Mouse (Mus musculus) intestine, embryonic 14.5 days (tissue): ENCODE results near the gene Ikzf2. TPM values are rescaled to one million over a fixed set of nuclear protein-coding genes. Genes with fewer than 3 reads are reported as not detected.

Experiments used
- ATAC-seq: fragments of 200-750 bp; cut with Nextera tagmentation; replicated peaks from 2 replicates; pipeline ENCODE4 v1.8.0; 2017; ENCODE audit warnings: low read depth, moderate number of reproducible peaks, moderate TSS enrichment, moderate library complexity; ENCODE audit not compliant: low FRiP score, low TSS enrichment
- DNase-seq: peaks from one replicate; pipeline ENCODE4 v3.0.0-alpha.2; 2018; ENCODE audit warnings: low spot score
- H3K27ac ChIP-seq: fragments of 300-500 bp; sonication (generic); 2 replicates; pipeline ENCODE4 v1.5.1; 2014; ENCODE audit warnings: low read depth, mild to moderate bottlenecking, control low read depth
- H3K27me3 ChIP-seq: fragments of 300-500 bp; sonication (generic); replicated peaks from 2 replicates; pipeline ENCODE4 v1.6.1; 2014; ENCODE audit warnings: low read length, control low read depth; ENCODE audit not compliant: control insufficient read depth, insufficient read depth
- H3K36me3 ChIP-seq: fragments of 300-500 bp; sonication (generic); 2 replicates; pipeline ENCODE4 v1.6.1; 2014; ENCODE audit warnings: low read length, control low read depth; ENCODE audit not compliant: control insufficient read depth, insufficient read depth
- H3K4me1 ChIP-seq: fragments of 300-500 bp; sonication (generic); replicated peaks from 2 replicates; pipeline ENCODE4 v1.6.1; 2014; ENCODE audit warnings: low read length, control low read depth, mixed read lengths; ENCODE audit not compliant: control insufficient read depth, insufficient read depth
- H3K4me2 ChIP-seq: fragments of 300-500 bp; sonication (generic); 2 replicates; pipeline ENCODE4 v1.6.1; 2014; ENCODE audit warnings: low read length
- H3K4me3 ChIP-seq: fragments of 300-500 bp; sonication (generic); 2 replicates; pipeline ENCODE4 v1.5.1; 2014; ENCODE audit warnings: low read depth, low read length, control low read depth, mixed read lengths
- H3K9ac ChIP-seq: fragments of 300-500 bp; sonication (generic); 2 replicates; pipeline ENCODE4 v1.6.1; 2014; ENCODE audit warnings: mild to moderate bottlenecking, low read length
- H3K9me3 ChIP-seq: fragments of 300-500 bp; sonication (generic); 2 replicates; pipeline ENCODE4 v1.6.1; 2016; ENCODE audit warnings: low read length, control low read depth; ENCODE audit not compliant: control insufficient read depth
- WGBS: fragments of 180-500 bp; shearing (Covaris S2); extraction: QIAGEN DNeasy Blood & Tissue Kit; methylation state at CpG from one replicate; pipeline ENCODE4 v1.1.7; 2014; 5-methylcytosine and 5-hydroxymethylcytosine counted together
- polyA plus RNA-seq: library from polyadenylated mRNA; unstranded; fragments of >200 nt; fragmentation: Nextera tagmentation; extraction: Ambion mirVana; gene quantifications from 2 replicates; pipeline ENCODE4 v1.2.1, GENCODE M21; 2014

Ikzf2 gene
- polyA plus RNA-seq, 1 experiment from 2014 or later = 4.3 TPM

DNA sequence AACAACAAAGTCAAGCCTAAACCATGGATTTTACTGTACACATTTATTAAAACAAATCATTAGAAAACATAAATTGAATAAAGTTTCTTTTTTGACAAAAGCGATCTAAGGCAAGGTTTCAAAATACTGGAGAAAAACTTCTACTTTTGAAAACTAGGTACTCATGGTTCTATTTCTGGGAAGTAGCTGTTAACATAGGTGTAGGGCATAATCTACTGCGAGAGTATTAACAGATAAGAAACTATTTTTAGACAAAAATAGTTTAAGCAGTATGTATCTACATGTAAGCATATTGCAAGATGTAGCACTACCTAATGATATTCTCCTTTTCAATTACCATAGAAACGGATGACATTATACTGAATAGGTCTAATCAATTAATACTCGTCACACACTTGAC lies 137.1 kb downstream of the Ikzf2 start:
- Histone ChIP-seq H3K4me2 (no peak overlapping the region), H3K4me3 (no peak overlapping the region), H3K27ac (no peak overlapping the region), H3K9me3 (no peaks in the 10 kb centered on the region), H3K4me1 (no peaks in the 10 kb centered on the region), H3K36me3 (no peaks in the 10 kb centered on the region), H3K9ac (no peak overlapping the region), H3K27me3 (no peaks in the 10 kb centered on the region)
- ATAC-seq = no peak
- 92% methylated on average over 4 of the region's 4 CpGs for WGBS
- DNase-seq = no peak

DNA sequence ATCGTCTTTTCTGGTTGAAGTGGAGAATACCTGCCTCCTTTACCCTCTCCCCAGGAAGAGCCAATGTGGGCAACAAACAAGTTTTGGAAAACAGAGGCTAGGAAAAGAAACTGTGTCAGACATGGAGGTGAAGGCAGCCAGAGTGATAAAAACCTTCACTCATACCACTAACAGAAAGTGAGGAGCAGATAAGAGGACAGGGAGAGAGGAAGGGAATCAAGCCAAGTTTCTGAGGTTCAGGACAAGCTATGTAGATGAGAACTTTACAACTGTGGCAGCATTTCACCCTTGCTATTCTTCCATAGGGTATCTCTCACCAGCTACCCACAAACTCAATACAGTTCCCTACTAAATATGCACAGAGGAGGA lies 141.2 kb downstream of the Ikzf2 start:
- Histone ChIP-seq H3K9ac (no peak overlapping the region), H3K9me3 (no peaks in the 10 kb centered on the region), H3K4me3 (no peak overlapping the region), H3K36me3 (no peaks in the 10 kb centered on the region), H3K27me3 (no peaks in the 10 kb centered on the region), H3K4me2 (no peak overlapping the region), H3K4me1 (no peaks in the 10 kb centered on the region), H3K27ac (no peak overlapping the region)
- ATAC-seq (no peak), DNase-seq (no peak)
- 90% methylated on average over 1 of the region's 1 CpGs for WGBS

DNA sequence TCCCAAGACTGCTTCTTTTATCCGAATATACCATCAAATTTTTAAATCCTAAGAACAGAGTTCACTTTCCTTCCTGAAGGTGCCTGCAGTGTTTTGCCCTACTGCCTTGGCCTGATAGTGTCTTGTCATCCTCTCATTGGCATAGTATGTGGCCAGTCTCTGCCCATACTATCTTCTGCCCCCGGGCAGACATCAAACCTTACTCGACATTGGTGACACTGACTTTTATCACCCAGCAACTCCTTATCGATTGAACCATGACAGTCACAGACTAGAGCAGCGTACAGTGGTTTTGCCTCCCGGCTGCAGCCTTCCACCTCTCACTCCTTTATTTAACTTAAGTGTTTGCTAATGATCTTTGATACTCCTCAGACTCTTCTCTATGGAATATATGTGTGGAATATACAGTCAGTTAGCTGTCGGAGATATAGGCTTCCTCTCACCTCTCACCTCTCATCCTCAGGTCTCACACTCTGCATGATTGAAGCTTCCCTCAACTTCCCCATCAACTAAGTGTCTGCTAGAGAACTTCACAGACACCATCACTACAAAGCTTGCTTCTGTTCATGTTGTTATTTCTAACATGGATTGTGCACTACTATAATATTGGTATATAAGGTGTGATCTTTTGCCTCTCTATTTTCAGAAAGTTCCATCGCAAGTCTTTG lies 141.7 kb downstream of the Ikzf2 start:
- Histone ChIP-seq H3K27me3 (no peaks in the 10 kb centered on the region), H3K9ac (no peak overlapping the region), H3K4me3 (no peak overlapping the region), H3K4me1 (no peaks in the 10 kb centered on the region), H3K4me2 (no peak overlapping the region), H3K27ac (no peak overlapping the region), H3K9me3 (no peaks in the 10 kb centered on the region), H3K36me3 (no peaks in the 10 kb centered on the region)
- ATAC-seq (no peak), DNase-seq (no peak)
- 90% methylated on average over 8 of the region's 8 CpGs for WGBS

DNA sequence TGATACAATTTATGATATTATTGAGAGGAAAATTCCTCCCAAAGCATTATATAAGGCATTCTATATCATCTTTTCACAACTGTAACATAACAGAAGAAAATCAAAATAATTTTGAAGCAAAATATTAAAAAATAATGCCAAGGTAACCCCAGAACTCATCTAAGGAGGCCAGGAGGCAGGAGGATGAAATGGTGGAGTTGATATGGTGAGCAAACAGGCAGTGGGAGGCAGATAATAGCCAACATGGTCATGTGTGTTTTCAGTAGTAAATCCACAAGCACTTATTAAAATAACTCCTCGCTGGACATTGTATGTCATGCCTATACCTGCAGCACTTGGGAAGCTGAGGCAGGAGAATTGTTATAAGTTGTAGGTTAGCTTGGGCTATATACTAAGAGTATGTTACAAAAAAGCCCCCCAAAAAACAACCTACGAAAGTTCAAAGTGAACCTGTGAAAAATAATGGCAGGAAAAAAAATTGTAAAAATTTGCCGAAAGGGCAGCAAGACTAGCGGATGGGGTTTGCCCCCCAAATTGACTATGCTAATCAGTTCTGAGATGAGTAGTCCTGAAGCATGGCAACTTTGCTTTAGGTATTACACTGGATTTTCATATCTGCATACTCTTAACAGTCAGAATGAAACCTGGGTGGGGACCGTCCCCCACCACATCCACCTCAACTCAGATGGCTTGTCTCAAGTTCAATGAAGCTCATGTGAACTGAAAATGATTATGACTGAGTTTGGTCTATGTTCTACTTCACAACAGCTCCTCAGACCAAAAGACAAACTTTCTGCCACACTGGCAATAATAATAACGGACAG lies 143.1 kb downstream of the Ikzf2 start:
- no peak overlapping the region for H3K9ac ChIP-seq
- H3K36me3 ChIP-seq = no peaks in the 10 kb centered on the region
- no peaks in the 10 kb centered on the region for H3K27me3 ChIP-seq
- WGBS = 94% methylated on average over 6 of the region's 6 CpGs
- no peak overlapping the region for H3K27ac ChIP-seq
- H3K4me3 ChIP-seq = no peak overlapping the region
- no peaks in the 10 kb centered on the region for H3K9me3 ChIP-seq
- H3K4me2 ChIP-seq = no peak overlapping the region
- no peak for DNase-seq
- ATAC-seq = no peak
- no peaks in the 10 kb centered on the region for H3K4me1 ChIP-seq

GRCm38 (mm10) chr1:69542546-69542945 lies 144.5 kb downstream of the Ikzf2 start:
- WGBS = 75% methylated on average over 3 of the region's 3 CpGs

DNA sequence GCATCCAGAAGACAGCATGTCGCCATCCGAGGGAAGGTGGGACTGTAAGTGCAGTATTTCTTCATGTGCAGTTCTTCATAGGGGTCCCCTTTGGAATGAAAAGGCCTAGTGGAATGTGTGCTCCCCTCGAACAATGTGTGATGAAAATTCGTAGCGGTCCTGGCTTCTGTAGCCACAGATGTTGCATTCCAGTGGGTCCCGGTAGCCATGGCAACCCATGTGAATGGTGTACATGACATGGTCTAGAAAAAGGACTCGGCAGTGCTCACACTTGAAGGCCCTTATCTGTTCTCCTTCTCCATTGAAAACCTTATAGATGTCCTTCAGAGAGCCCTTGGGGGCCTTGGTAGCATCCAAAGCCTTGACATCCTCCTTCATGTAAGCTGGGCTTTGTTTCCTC lies 148.4 kb downstream of the Ikzf2 start:
- H3K27me3 ChIP-seq = no peaks in the 10 kb centered on the region
- no peak for DNase-seq

More at GRCm38 (mm10) chr1:69542546-69542945, 144.5 kb downstream of the Ikzf2 start:
- Histone ChIP-seq H3K27ac (no peak overlapping the region), H3K36me3 (no peaks in the 10 kb centered on the region), H3K4me1 (no peaks in the 10 kb centered on the region), H3K27me3 (no peaks in the 10 kb centered on the region), H3K4me3 (no peak overlapping the region), H3K4me2 (no peak overlapping the region), H3K9me3 (no peaks in the 10 kb centered on the region), H3K9ac (no peak overlapping the region)
- ATAC-seq = no peak
- no peak for DNase-seq

GRCm38 (mm10) chr1:69537619-69538018 lies 149.4 kb downstream of the Ikzf2 start:
- no peak for DNase-seq
- no peaks in the 10 kb centered on the region for H3K36me3 ChIP-seq
- H3K4me3 ChIP-seq = no peak overlapping the region
- H3K4me1 ChIP-seq = no peaks in the 10 kb centered on the region
- no peaks in the 10 kb centered on the region for H3K27me3 ChIP-seq
- no peak for ATAC-seq
- H3K4me2 ChIP-seq = no peak overlapping the region
- H3K9ac ChIP-seq = no peak overlapping the region
- 70% methylated on average over 3 of the region's 3 CpGs for WGBS
- no peaks in the 10 kb centered on the region for H3K9me3 ChIP-seq
- no peak overlapping the region for H3K27ac ChIP-seq

More for the DNA sequence above, 148.4 kb downstream of the Ikzf2 start:
- WGBS = 84% methylated on average over 7 of the region's 7 CpGs
- H3K27ac ChIP-seq = no peak overlapping the region
- H3K36me3 ChIP-seq = no peaks in the 10 kb centered on the region
- no peak overlapping the region for H3K4me3 ChIP-seq
- H3K9me3 ChIP-seq = no peaks in the 10 kb centered on the region
- no peak overlapping the region for H3K4me2 ChIP-seq
- H3K9ac ChIP-seq = no peak overlapping the region
- no peaks in the 10 kb centered on the region for H3K4me1 ChIP-seq
- no peak for ATAC-seq

- DNase-seq (no peak), ATAC-seq (no peak)
- WGBS = 53% methylated on average over 4 of the region's 4 CpGs
These were observed 151.5 kb downstream of the Ikzf2 start for GRCm38 (mm10) chr1:69535507-69535906.

GRCm38 (mm10) chr1:69533048-69533447 lies 154.0 kb downstream of the Ikzf2 start:
- Histone ChIP-seq H3K4me1 (no peaks in the 10 kb centered on the region), H3K4me3 (no peak overlapping the region), H3K27me3 (no peaks in the 10 kb centered on the region), H3K36me3 (no peaks in the 10 kb centered on the region), H3K9ac (no peak overlapping the region), H3K9me3 (no peaks in the 10 kb centered on the region), H3K4me2 (no peak overlapping the region), H3K27ac (no peak overlapping the region)
- DNase-seq (no peak), ATAC-seq (no peak)
- WGBS = 91% methylated on average over 10 of the region's 10 CpGs

More at GRCm38 (mm10) chr1:69535507-69535906, 151.5 kb downstream of the Ikzf2 start:
- Histone ChIP-seq H3K9me3 (no peaks in the 10 kb centered on the region), H3K4me1 (no peaks in the 10 kb centered on the region), H3K4me2 (no peak overlapping the region), H3K27me3 (no peaks in the 10 kb centered on the region), H3K27ac (no peak overlapping the region), H3K4me3 (no peak overlapping the region), H3K36me3 (no peaks in the 10 kb centered on the region), H3K9ac (no peak overlapping the region)
